ENCODE assay signal across 35 mouse cellular contexts in the genomic region with DNA sequence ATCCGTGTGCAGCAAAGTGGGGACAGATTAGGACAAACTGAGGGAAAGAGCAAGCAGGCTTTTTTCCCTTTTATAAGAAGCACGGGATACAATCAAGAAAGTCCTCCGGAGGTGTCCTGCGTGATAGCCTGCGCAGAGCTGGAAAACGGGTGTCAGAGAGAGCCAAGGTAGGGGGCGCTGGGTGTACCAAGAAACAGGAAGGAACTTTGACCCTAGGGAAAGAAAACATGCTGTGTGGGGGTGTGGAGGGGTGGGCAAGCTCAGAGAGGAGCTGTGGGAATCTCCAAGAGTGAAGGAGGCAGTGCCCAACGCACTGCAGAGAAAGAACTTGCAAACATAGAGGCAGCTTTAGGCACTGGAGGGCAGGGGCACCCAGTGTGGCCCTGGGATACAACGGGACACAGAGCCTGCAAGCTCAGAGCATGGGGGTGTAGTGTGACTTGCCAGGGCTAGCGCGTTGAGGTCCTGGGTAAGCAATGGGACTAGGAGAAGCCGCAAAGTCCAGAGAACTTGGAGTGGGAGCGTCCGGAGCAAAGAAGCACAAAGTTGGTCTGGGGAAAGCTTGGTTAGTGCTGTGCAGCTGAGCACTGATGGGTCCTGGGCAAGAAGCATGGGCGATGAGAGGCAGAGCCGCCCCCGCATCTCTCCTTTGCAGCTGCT. TPM values are rescaled to one million over a fixed set of nuclear protein-coding genes. Genes with fewer than 3 reads are reported as not detected.
DNase-seq lines count a peak whose midpoint lies in the region; ATAC-seq and TF ChIP-seq lines count a peak whose summit lies in the region.
"Had no signal": no experiment of that assay in that cellular context is flagged by ENCODE, and none has a peak within 500 bp of the region (broad histone marks: within the 10 kb centered on the region; RNA-seq: fewer than 3 reads in every experiment).

No protein-coding gene starts in this region.

- TF ChIP-seq CTCF in lung, postnatal 0 days (IDR thresholded peaks at IDR 0.05): no peak

- no peak overlapping the region for H3K27ac ChIP-seq in forebrain, embryonic 10.5 days
- no peak overlapping the region for H3K27ac ChIP-seq in forebrain, embryonic 13.5 days
- H3K27ac ChIP-seq in heart, embryonic 10.5 days: no peak overlapping the region
- no peak overlapping the region for H3K27ac ChIP-seq in lung, postnatal 0 days (ENCODE audit: low read length)
- H3K27ac ChIP-seq: forebrain, embryonic 15.5 days; limb, embryonic 15.5 days; liver, embryonic 13.5 days; midbrain, embryonic 12.5 days; neural tube, embryonic 12.5 days had no signal

- H3K9me3 ChIP-seq in forebrain, embryonic 10.5 days: no peaks in the 10 kb centered on the region
- no peaks in the 10 kb centered on the region for H3K9me3 ChIP-seq in forebrain, embryonic 13.5 days (replicated peaks)
- H3K9me3 ChIP-seq in heart, embryonic 10.5 days: no peaks in the 10 kb centered on the region
- H3K9me3 ChIP-seq in lung, postnatal 0 days (ENCODE audit: low read length): no peaks in the 10 kb centered on the region
- H3K9me3 ChIP-seq: forebrain, embryonic 15.5 days; limb, embryonic 15.5 days; liver, embryonic 13.5 days; megakaryocyte, embryonic 14.5 days; midbrain, embryonic 12.5 days; neural tube, embryonic 12.5 days had no signal

- peaks cover 11% of the 10 kb centered on the region for H3K4me1 ChIP-seq in forebrain, embryonic 10.5 days
- H3K4me1 ChIP-seq in forebrain, embryonic 13.5 days: no peaks in the 10 kb centered on the region
- H3K4me1 ChIP-seq in heart, embryonic 10.5 days: peaks cover 10% of the 10 kb centered on the region
- no peaks in the 10 kb centered on the region for H3K4me1 ChIP-seq in lung, postnatal 0 days (ENCODE audit: insufficient read depth, low read depth, low read length)
- H3K4me1 ChIP-seq: forebrain, embryonic 15.5 days; liver, embryonic 13.5 days; megakaryocyte, embryonic 14.5 days; neural tube, embryonic 12.5 days had no signal

- no peak overlapping the region for H3K9ac ChIP-seq in forebrain, embryonic 13.5 days
- no peak overlapping the region for H3K9ac ChIP-seq in lung, postnatal 0 days (replicated peaks; ENCODE audit: low read depth)
- H3K9ac ChIP-seq: forebrain, embryonic 15.5 days; limb, embryonic 15.5 days; liver, embryonic 13.5 days; midbrain, embryonic 12.5 days; neural tube, embryonic 12.5 days had no signal

- no peak for ATAC-seq in forebrain, embryonic 13.5 days
- ATAC-seq in lung, postnatal 0 days: no peak
- ATAC-seq: activated CD4-positive, CD25-positive, alpha-beta regulatory T cell, adult 4 months; forebrain, embryonic 15.5 days; intestine, postnatal 0 days had no signal

- WGBS in forebrain, embryonic 10.5 days: 31% methylated on average over 17 of the region's 17 CpGs
- WGBS in forebrain, embryonic 13.5 days: 30% methylated on average over 17 of the region's 17 CpGs
- WGBS in heart, embryonic 10.5 days: 28% methylated on average over 17 of the region's 17 CpGs
- WGBS in lung, postnatal 0 days: 41% methylated on average over 17 of the region's 17 CpGs

- H3K27me3 ChIP-seq in forebrain, embryonic 10.5 days (ENCODE audit: poor library complexity, severe bottlenecking): peaks cover 27% of the 10 kb centered on the region
- H3K27me3 ChIP-seq in forebrain, embryonic 13.5 days: peaks cover 25% of the 10 kb centered on the region
- peaks cover 29% of the 10 kb centered on the region for H3K27me3 ChIP-seq in heart, embryonic 10.5 days (ENCODE audit: insufficient read depth, poor library complexity, severe bottlenecking)
- 0 out of 2 replicates have a peak, but pooled peaks cover 6% of the 10 kb centered on the region for H3K27me3 ChIP-seq in lung, postnatal 0 days (replicated peaks; ENCODE audit: insufficient read depth, low read length)

- no peak overlapping the region for H3K4me2 ChIP-seq in forebrain, embryonic 13.5 days
- 0 out of 2 replicates have a peak overlapping the region, but pooled peaks have one; percentile 1 for H3K4me2 ChIP-seq in lung, postnatal 0 days (replicated peaks; ENCODE audit: low read depth, low read length)
- H3K4me2 ChIP-seq: forebrain, embryonic 15.5 days; limb, embryonic 15.5 days; liver, embryonic 13.5 days; midbrain, embryonic 12.5 days; neural tube, embryonic 12.5 days had no signal

- DNase-seq in forebrain, embryonic 10.5 days (ENCODE audit: extremely low spot score, low spot score): no peak
- DNase-seq in heart, embryonic 10.5 days (ENCODE audit: low spot score): no peak
- no peak for DNase-seq in heart, adult 18-20 months
- no peak for DNase-seq in lung, postnatal 0 days (ENCODE audit: low spot score)
- DNase-seq in lung, postnatal 36 days: no peak
- DNase-seq in retina, embryonic 14.5 days (ENCODE audit: low spot score): no peak
- DNase-seq: adrenal gland, adult 2 months; adrenal gland, postnatal 36 days; cerebellum, adult 18-20 months; kidney, adult 9 months; layer of hippocampus, postnatal 36 days; liver, embryonic 13.5 days; thymus, postnatal 4 days had no signal

- H3K36me3 ChIP-seq in forebrain, embryonic 10.5 days (replicated peaks): no peaks in the 10 kb centered on the region
- H3K36me3 ChIP-seq in forebrain, embryonic 13.5 days (ENCODE audit: poor library complexity, severe bottlenecking): no peaks in the 10 kb centered on the region
- H3K36me3 ChIP-seq in heart, embryonic 10.5 days: no peaks in the 10 kb centered on the region
- H3K36me3 ChIP-seq in lung, postnatal 0 days (ENCODE audit: insufficient read depth, low read length): no peaks in the 10 kb centered on the region
- H3K36me3 ChIP-seq: forebrain, embryonic 15.5 days; limb, embryonic 15.5 days; liver, embryonic 13.5 days; midbrain, embryonic 12.5 days; neural tube, embryonic 12.5 days had no signal

- no peak for TF ChIP-seq EP300 in lung, postnatal 0 days (IDR thresholded peaks at IDR 0.05)

- peak overlapping the region; percentile 1; the same call in 1 of the 2 replicates for H3K4me3 ChIP-seq in forebrain, embryonic 10.5 days
- no peak overlapping the region for H3K4me3 ChIP-seq in forebrain, embryonic 13.5 days
- peak overlapping the region; percentile 18; the same call in 1 of the 2 replicates for H3K4me3 ChIP-seq in heart, embryonic 10.5 days
- no peak overlapping the region for H3K4me3 ChIP-seq in lung, postnatal 0 days (ENCODE audit: low read depth, low read length)
- H3K4me3 ChIP-seq: forebrain, embryonic 15.5 days; limb, embryonic 15.5 days; liver, embryonic 13.5 days; megakaryocyte, embryonic 14.5 days; midbrain, embryonic 12.5 days; myocyte; neural tube, embryonic 12.5 days had no signal

RNA-seq across cellular contexts. Expression of gene Tmem233, which starts 0.7 kb away (rescaled TPM):
- not detected in 2 replicates for polyA plus RNA-seq in forebrain, embryonic 10.5 days (2016; fragmentation: Nextera tagmentation; extraction: Ambion mirVana)
- polyA plus RNA-seq in forebrain, embryonic 13.5 days (2015; fragmentation: Nextera tagmentation; extraction: Ambion mirVana): not detected in 2 replicates
- not detected in 2 replicates for polyA plus RNA-seq in heart, embryonic 10.5 days (2016; fragmentation: Nextera tagmentation; extraction: Ambion mirVana)
- not detected for total RNA-seq in heart, adult 18-20 months (2021)
- 0.11 and 0.18 TPM in 2 replicates for polyA plus RNA-seq in lung, postnatal 0 days (2015; fragmentation: Nextera tagmentation; extraction: Ambion mirVana)
- total RNA-seq: adrenal gland, adult 2 months; adrenal gland, postnatal 36 days; heart, postnatal 25 days; layer of hippocampus, postnatal 36 days; left cerebral cortex, postnatal 4 days; midbrain, postnatal 0 days had no signal
- polyA plus RNA-seq: activated CD4-positive, CD25-positive, alpha-beta regulatory T cell, adult 4 months; adrenal gland, adult 2 months; brain, embryonic 14.5 days; cortical plate, adult 2 months; forebrain, embryonic 15.5 days; frontal cortex, adult 2 months; heart, embryonic 14.5 days; hindbrain, embryonic 11.5 days; intestine, postnatal 0 days; large intestine, adult 2 months; liver, embryonic 13.5 days; midbrain, embryonic 12.5 days; midbrain, postnatal 0 days; neural tube, embryonic 12.5 days; small intestine, adult 2 months; stomach, embryonic 14.5 days; testis, adult 2 months; thymus, postnatal 0 days had no signal

RNA-seq across cellular contexts. Expression of gene Prkab1, which starts 58.1 kb away (rescaled TPM):
- polyA plus RNA-seq in forebrain, embryonic 10.5 days (2016; fragmentation: Nextera tagmentation; extraction: Ambion mirVana): 74.9 and 77.5 TPM in 2 replicates
- 47.6 and 53.7 TPM in 2 replicates for polyA plus RNA-seq in forebrain, embryonic 13.5 days (2015; fragmentation: Nextera tagmentation; extraction: Ambion mirVana)
- 69.3 and 74.1 TPM in 2 replicates for polyA plus RNA-seq in heart, embryonic 10.5 days (2016; fragmentation: Nextera tagmentation; extraction: Ambion mirVana)
- total RNA-seq in heart, adult 18-20 months (2021): 10 to 100 TPM; 48.7 to 59.5 TPM
- 75.1 and 80.6 TPM in 2 replicates for polyA plus RNA-seq in lung, postnatal 0 days (2015; fragmentation: Nextera tagmentation; extraction: Ambion mirVana)

Comparison
In these comparisons a context has a peak if more than half of its experiments do, and no peak if none do; other contexts are left out.
1. H3K4me3 ChIP-seq: peak in forebrain, embryonic 10.5 days (single experiment) and heart, embryonic 10.5 days (single experiment); none in forebrain, embryonic 13.5 days (single experiment) and lung, postnatal 0 days (single experiment).